Mouse (Mus musculus) kidney, adult 10 weeks (tissue): Measurements from ENCODE around the gene Hacd1. TPM values are rescaled to one million over a fixed set of nuclear protein-coding genes. Genes with fewer than 3 reads are reported as not detected.

Experiments
- polyA plus RNA-seq: library from polyadenylated mRNA; stranded (reverse); fragments of 350-450 nt; fragmentation: Illumina TruSeq; extraction: RNeasy Lipid Tissue Mini Kit (QIAGEN cat#74804); gene quantifications from one replicate; pipeline ENCODE4 v1.2.3, GENCODE M21; 2014; ENCODE audit warnings: low read depth, low replicate concordance

Hacd1 gene
- 53.4 TPM for polyA plus RNA-seq

GRCm38 (mm10) chr2:14055566-14056331, at the start of gene Hacd1:
TSS of gene Hacd1 (minus strand) at chr2:14056135.

GRCm38 (mm10) chr2:14073362-14074220, 17.7 kb upstream of the Hacd1 start, which contains the start of gene Stam:
TSS of gene Stam (plus strand) at chr2:14074098.

Other genes starting within 250 kb of the Hacd1 start
- gene Stam, start 18.0 kb upstream of the Hacd1 start, polyA plus RNA-seq: 115 TPM
- gene Tmem236, start 118.4 kb upstream of the Hacd1 start, polyA plus RNA-seq: not detected
- gene Mrc1, start 173.3 kb upstream of the Hacd1 start, polyA plus RNA-seq: 5.7 TPM